Mouse (Mus musculus): ENCODE data around the gene Magi3. TPM values are rescaled to one million over a fixed set of nuclear protein-coding genes. Genes with fewer than 3 reads are reported as not detected.

Magi3 gene
- polyA plus RNA-seq, 1 experiment from 2014 or later, result 9.1 TPM

DNA sequence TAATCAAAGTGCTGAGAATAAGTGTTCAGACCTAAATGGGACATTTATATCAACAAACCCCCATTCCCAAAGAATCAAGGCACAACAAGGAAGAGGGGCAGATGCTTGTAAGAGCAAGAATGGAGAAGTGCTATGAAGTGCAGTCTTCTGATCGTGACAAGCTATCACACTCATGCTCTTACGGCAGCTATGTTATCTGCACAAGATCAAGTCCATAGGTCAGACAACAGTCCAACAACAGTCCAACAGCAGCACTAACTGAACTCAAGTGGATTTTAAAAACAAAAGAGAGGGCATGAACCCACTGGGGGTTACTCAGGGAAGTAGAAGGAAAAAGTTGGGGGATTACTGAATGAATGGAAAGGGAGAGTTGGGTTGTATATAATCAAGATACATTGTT, 30.4 kb downstream of the Magi3 start:
- no peak overlapping the region for H3K9ac ChIP-seq
- no peak for ATAC-seq (ENCODE audit: insufficient number of reproducible peaks, low FRiP score)
- H3K4me2 ChIP-seq, result no peak overlapping the region
- H3K9me3 ChIP-seq (replicated peaks), result no peaks in the 10 kb centered on the region
- no peaks in the 10 kb centered on the region for H3K27me3 ChIP-seq (replicated peaks)
- WGBS, result 53% methylated on average over 2 of the region's 2 CpGs
- H3K4me3 ChIP-seq, result no peak overlapping the region
- peaks cover 10% of the 10 kb centered on the region; the same call in 1 of the 2 replicates for H3K4me1 ChIP-seq (replicated peaks)
- no peak overlapping the region for H3K27ac ChIP-seq (ENCODE audit: poor library complexity, severe bottlenecking)
- no peaks in the 10 kb centered on the region for H3K36me3 ChIP-seq

- Histone ChIP-seq H3K9ac (no peak overlapping the region), H3K4me2 (no peak overlapping the region), H3K27me3 (replicated peaks) (no peaks in the 10 kb centered on the region), H3K27ac (ENCODE audit: poor library complexity, severe bottlenecking) (no peak overlapping the region), H3K4me3 (no peak overlapping the region), H3K4me1 (replicated peaks) (peaks cover 10% of the 10 kb centered on the region; the same call in 1 of the 2 replicates), H3K36me3 (no peaks in the 10 kb centered on the region), H3K9me3 (replicated peaks) (no peaks in the 10 kb centered on the region)
- ATAC-seq (ENCODE audit: insufficient number of reproducible peaks, low FRiP score), result no peak
- WGBS, result 89% methylated on average over 1 of the region's 1 CpGs
Measured at GRCm38 (mm10) chr3:104189234-104189633, 30.9 kb downstream of the Magi3 start.

GRCm38 (mm10) chr3:104184270-104184669, 35.9 kb downstream of the Magi3 start:
- Histone ChIP-seq H3K27ac (ENCODE audit: poor library complexity, severe bottlenecking) (no peak overlapping the region), H3K4me2 (no peak overlapping the region), H3K27me3 (replicated peaks) (no peaks in the 10 kb centered on the region), H3K9ac (no peak overlapping the region), H3K9me3 (replicated peaks) (no peaks in the 10 kb centered on the region), H3K36me3 (no peaks in the 10 kb centered on the region), H3K4me1 (replicated peaks) (0 out of 2 replicates have a peak, but pooled peaks cover under 1% of the 10 kb centered on the region), H3K4me3 (no peak overlapping the region)
- 62% methylated on average over 2 of the region's 2 CpGs for WGBS
- ATAC-seq (ENCODE audit: insufficient number of reproducible peaks, low FRiP score), result no peak

DNA sequence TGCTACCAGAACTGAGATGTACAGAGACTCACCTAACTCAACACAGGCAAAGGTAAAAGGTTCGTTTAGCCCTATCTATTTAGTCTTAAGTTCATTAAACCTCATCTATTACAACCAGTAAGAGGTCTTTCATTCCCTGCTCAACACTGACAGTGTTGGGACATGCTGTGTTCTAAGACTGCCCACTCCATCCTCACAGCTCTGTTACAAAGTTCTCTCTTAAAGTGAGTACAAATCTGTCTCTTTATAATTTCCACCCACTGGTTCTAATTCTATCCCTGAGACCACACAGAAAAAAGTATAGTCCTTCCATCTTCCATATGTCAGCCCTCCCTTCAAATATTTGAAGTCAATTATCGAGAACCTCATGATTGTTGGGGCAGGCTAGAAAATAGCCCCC, 36.5 kb downstream of the Magi3 start:
- no peak for ATAC-seq (ENCODE audit: insufficient number of reproducible peaks, low FRiP score)
- no peaks in the 10 kb centered on the region for H3K4me1 ChIP-seq (replicated peaks)

DNA sequence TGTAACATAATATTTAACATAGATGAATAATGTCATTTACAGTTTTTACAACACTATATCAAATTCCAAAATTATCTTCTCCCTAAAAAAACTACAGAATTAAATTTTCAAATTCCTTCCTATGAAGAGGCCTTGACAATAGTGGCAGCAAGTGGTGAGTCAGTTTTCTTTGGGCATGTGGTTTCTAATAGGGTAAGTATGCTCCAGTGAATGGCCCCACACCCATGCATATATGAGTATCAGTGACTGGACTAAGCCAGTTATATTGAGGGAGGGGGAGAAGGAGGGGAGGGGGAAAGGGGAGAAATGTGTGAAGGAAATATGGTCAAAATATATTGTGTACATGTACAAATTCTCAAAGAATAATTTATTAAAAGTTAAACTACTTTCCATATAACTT, 37.5 kb downstream of the Magi3 start:
- no peak overlapping the region for H3K27ac ChIP-seq (ENCODE audit: poor library complexity, severe bottlenecking)
- no peak overlapping the region for H3K4me2 ChIP-seq
- peaks cover 6% of the 10 kb centered on the region for H3K36me3 ChIP-seq
- ATAC-seq (ENCODE audit: insufficient number of reproducible peaks, low FRiP score), result no peak
- no peaks in the 10 kb centered on the region for H3K4me1 ChIP-seq (replicated peaks)
- no peaks in the 10 kb centered on the region for H3K27me3 ChIP-seq (replicated peaks)
- H3K4me3 ChIP-seq, result no peak overlapping the region
- no peak overlapping the region for H3K9ac ChIP-seq
- no peaks in the 10 kb centered on the region for H3K9me3 ChIP-seq (replicated peaks)

More for the DNA sequence above, 36.5 kb downstream of the Magi3 start:
- Histone ChIP-seq H3K27me3 (replicated peaks) (no peaks in the 10 kb centered on the region), H3K9ac (no peak overlapping the region), H3K4me2 (no peak overlapping the region), H3K36me3 (peaks cover 3% of the 10 kb centered on the region), H3K4me3 (no peak overlapping the region), H3K9me3 (replicated peaks) (no peaks in the 10 kb centered on the region), H3K27ac (ENCODE audit: poor library complexity, severe bottlenecking) (no peak overlapping the region)
- WGBS, result 72% methylated on average over 2 of the region's 2 CpGs

DNA sequence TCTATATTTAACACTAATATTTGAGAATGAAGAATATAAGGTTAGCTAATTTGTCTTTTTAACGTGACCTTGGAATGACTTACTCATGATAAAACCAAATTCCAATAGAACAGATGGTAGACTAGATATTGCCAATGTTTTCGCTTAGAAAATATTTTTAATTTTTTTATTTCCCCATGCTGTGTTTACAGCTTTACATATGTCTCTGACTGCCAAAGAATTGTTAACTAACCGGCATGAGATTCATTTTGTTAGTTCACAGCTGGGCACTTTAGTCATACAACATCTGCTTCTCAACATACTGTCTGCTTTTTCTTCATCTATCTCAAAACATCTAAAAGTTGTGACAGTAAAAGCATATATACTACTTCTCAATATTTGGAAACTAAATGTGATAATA, 58.8 kb downstream of the Magi3 start:
- no peak overlapping the region for H3K4me3 ChIP-seq
- no peaks in the 10 kb centered on the region for H3K4me1 ChIP-seq (replicated peaks)
- H3K9me3 ChIP-seq (replicated peaks), result no peaks in the 10 kb centered on the region
- no peak for ATAC-seq (ENCODE audit: insufficient number of reproducible peaks, low FRiP score)
- no peak overlapping the region for H3K27ac ChIP-seq (ENCODE audit: poor library complexity, severe bottlenecking)
- no peaks in the 10 kb centered on the region for H3K27me3 ChIP-seq (replicated peaks)
- WGBS, result 82% methylated on average over 3 of the region's 3 CpGs
- no peak overlapping the region for H3K4me2 ChIP-seq
- no peak overlapping the region for H3K9ac ChIP-seq
- H3K36me3 ChIP-seq, result no peaks in the 10 kb centered on the region

DNA sequence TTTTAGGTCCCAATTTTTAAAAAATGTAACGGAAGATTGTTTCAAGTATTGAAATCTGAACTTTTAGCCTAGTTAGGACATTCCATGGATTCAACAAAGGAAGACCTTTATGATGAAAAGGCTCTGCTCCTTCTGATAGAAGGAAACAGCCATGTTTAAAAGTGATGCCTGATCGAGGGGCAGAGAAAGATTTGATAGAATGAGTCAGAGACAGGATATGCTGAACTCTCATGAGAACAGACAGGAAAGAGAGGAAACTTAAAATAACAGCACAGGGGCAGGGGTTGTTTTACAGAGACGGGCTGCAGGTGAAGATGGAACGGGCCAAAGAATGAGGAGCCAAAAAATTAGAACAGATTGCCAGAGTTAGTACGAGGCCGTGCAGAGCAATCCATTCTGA, 59.6 kb downstream of the Magi3 start:
- ATAC-seq (ENCODE audit: insufficient number of reproducible peaks, low FRiP score), result no peak
- Histone ChIP-seq H3K9me3 (replicated peaks) (no peaks in the 10 kb centered on the region), H3K4me1 (replicated peaks) (no peaks in the 10 kb centered on the region), H3K36me3 (no peaks in the 10 kb centered on the region), H3K9ac (no peak overlapping the region), H3K4me3 (no peak overlapping the region), H3K27ac (ENCODE audit: poor library complexity, severe bottlenecking) (no peak overlapping the region), H3K27me3 (replicated peaks) (no peaks in the 10 kb centered on the region), H3K4me2 (no peak overlapping the region)
- WGBS, result 71% methylated on average over 6 of the region's 6 CpGs

DNA sequence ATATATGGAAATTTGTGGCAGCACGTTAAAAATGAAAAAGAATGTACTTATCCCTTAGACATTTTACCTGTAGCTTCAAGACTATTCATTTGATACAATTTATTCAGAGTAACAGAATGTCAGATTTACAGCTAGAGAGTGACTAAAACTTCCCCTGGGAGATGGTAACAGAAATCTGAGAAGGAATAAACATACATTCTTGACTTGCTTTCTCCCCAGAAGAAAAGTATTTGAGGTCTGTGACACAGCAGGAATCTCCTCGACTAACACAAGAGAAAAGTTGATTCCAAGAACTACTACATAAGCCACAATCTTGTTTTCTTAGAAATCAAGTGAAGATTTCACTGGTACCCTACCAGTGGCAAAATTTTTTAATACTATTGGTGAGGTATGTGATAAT, 70.0 kb downstream of the Magi3 start:
- no peaks in the 10 kb centered on the region for H3K4me1 ChIP-seq (replicated peaks)
- H3K9ac ChIP-seq, result no peak overlapping the region
- H3K9me3 ChIP-seq (replicated peaks), result no peaks in the 10 kb centered on the region
- no peak overlapping the region for H3K4me3 ChIP-seq
- no peak for ATAC-seq (ENCODE audit: insufficient number of reproducible peaks, low FRiP score)
- H3K27ac ChIP-seq (ENCODE audit: poor library complexity, severe bottlenecking), result no peak overlapping the region
- H3K4me2 ChIP-seq, result no peak overlapping the region
- no peaks in the 10 kb centered on the region for H3K36me3 ChIP-seq
- WGBS, result 68% methylated on average over 2 of the region's 2 CpGs
- no peaks in the 10 kb centered on the region for H3K27me3 ChIP-seq (replicated peaks)

- 8% methylated on average over 4 of the region's 4 CpGs for WGBS
- ATAC-seq (ENCODE audit: insufficient number of reproducible peaks, low FRiP score), result no peak
- Histone ChIP-seq H3K27ac (ENCODE audit: poor library complexity, severe bottlenecking) (peak overlapping the region; percentile 55; the same call in 1 of the 2 replicates), H3K4me1 (replicated peaks) (peaks cover 8% of the 10 kb centered on the region; the same call in 1 of the 2 replicates), H3K27me3 (replicated peaks) (no peaks in the 10 kb centered on the region), H3K36me3 (no peaks in the 10 kb centered on the region), H3K9me3 (replicated peaks) (no peaks in the 10 kb centered on the region), H3K9ac (no peak overlapping the region), H3K4me2 (no peak overlapping the region), H3K4me3 (no peak overlapping the region)
Measured at GRCm38 (mm10) chr3:104142376-104142775, 77.8 kb downstream of the Magi3 start.

DNA sequence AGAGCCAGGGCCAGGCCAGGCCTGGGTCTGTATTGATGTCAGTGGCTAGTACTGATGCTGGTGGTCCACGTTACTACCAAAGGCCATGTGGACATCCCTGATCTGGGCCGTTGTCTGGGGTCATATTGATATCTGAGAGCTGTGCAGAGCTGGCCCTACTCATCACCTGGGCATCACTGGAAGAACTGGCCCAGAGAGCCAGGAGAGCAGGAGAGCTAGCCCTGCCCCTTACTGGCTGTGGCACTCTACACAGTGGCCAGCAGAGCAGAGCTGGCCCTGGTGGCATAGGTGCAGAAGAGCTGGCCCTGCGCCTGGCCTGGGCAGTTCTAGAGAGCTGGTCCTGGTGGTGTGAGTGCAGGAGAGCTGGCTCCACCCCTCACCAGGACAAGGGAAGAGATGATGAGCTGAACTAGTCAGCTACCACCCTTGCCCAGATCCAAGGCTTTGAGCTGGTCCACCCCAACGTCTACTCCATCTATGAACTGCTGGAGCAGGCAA, 81.2 kb downstream of the Magi3 start:
- Histone ChIP-seq H3K36me3 (no peaks in the 10 kb centered on the region), H3K4me2 (no peak overlapping the region), H3K4me3 (no peak overlapping the region), H3K27me3 (replicated peaks) (no peaks in the 10 kb centered on the region), H3K9ac (no peak overlapping the region), H3K9me3 (replicated peaks) (no peaks in the 10 kb centered on the region), H3K27ac (ENCODE audit: poor library complexity, severe bottlenecking) (no peak overlapping the region), H3K4me1 (replicated peaks) (peaks cover 8% of the 10 kb centered on the region; the same call in 1 of the 2 replicates)
- no peak for ATAC-seq (ENCODE audit: insufficient number of reproducible peaks, low FRiP score)
- 84% methylated on average over 4 of the region's 4 CpGs for WGBS

- Histone ChIP-seq H3K4me2 (no peak overlapping the region), H3K27me3 (replicated peaks) (no peaks in the 10 kb centered on the region), H3K4me1 (replicated peaks) (peaks cover 11% of the 10 kb centered on the region), H3K4me3 (no peak overlapping the region), H3K27ac (ENCODE audit: poor library complexity, severe bottlenecking) (no peak overlapping the region), H3K9me3 (replicated peaks) (no peaks in the 10 kb centered on the region), H3K9ac (no peak overlapping the region), H3K36me3 (0 out of 2 replicates have a peak, but pooled peaks cover 3% of the 10 kb centered on the region)
- WGBS, result 44% methylated on average over 1 of the region's 1 CpGs
- no peak for ATAC-seq (ENCODE audit: insufficient number of reproducible peaks, low FRiP score)
Measured at GRCm38 (mm10) chr3:104125628-104126027, 94.5 kb downstream of the Magi3 start.

- no peak overlapping the region for H3K4me3 ChIP-seq
- no peak for ATAC-seq (ENCODE audit: insufficient number of reproducible peaks, low FRiP score)
- no peak overlapping the region for H3K27ac ChIP-seq (ENCODE audit: poor library complexity, severe bottlenecking)
- no peak overlapping the region for H3K4me2 ChIP-seq
- H3K9ac ChIP-seq, result no peak overlapping the region
- H3K9me3 ChIP-seq (replicated peaks), result no peaks in the 10 kb centered on the region
- no peaks in the 10 kb centered on the region for H3K27me3 ChIP-seq (replicated peaks)
- WGBS, result 60% methylated on average over 1 of the region's 1 CpGs
- H3K4me1 ChIP-seq (replicated peaks), result peaks cover 4% of the 10 kb centered on the region; the same call in 1 of the 2 replicates
- 0 out of 2 replicates have a peak, but pooled peaks cover 3% of the 10 kb centered on the region for H3K36me3 ChIP-seq
Measured at GRCm38 (mm10) chr3:104123846-104124245, 96.3 kb downstream of the Magi3 start.

Measured in heart, embryonic 12.5 days (tissue).